Mouse (Mus musculus) gonadal fat pad, adult 2 months (tissue): ENCODE data around the gene Kazn. TPM values are rescaled to one million over a fixed set of nuclear protein-coding genes. Genes with fewer than 3 reads are reported as not detected.

Experiments used
- DNase-seq: peaks from one replicate; pipeline ENCODE4 v3.0.0-alpha.2; 2012; ENCODE audit warnings: low read depth
- polyA plus RNA-seq: library from polyadenylated mRNA; depleted of rRNA; stranded (reverse); fragments of >200 nt; gene quantifications from 2 replicates; pipeline ENCODE4 v1.2.3, GENCODE M21; 2012

Kazn gene
- polyA plus RNA-seq, 1 experiment = 28.0 TPM

DNA sequence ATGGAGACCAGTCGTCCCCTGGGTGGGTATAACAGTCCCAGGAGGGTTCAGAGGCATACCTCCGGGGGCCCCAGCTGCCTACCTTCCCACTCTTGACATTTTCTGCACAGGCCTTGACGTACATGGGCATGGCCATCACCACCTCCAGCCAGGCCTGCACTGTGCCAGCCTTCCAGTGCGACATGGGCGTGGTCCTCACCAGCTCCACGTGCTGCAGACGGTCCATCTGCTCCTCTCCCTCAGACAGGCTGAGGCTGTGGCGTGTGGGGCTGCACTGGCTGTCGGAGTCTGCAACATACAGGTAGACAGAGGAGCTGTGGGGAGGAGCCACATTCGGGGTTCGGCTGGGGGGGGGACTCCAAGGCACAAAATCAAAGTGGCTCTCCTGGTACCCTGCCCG lies 121.2 kb downstream of the Kazn start:
- DNase-seq = no peak

DNA sequence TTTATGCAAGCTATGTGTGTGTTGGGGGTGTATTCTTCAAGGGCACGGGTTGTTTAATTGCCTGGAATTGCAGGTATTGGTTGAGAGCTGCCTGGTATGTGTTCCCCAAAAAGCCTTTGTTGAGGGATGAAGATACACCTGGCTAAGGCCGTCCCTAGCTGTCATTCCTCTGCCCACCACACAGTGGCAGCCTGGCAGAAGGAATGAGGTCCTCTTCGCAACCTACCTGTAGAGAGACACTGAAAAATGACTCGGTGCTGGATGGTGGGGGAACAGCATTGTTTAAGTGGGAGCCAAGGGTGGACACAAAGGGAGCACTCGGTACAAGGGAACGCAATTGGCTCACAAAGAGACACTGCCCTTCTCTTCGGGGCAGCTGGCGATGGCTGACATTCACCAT lies 125.9 kb downstream of the Kazn start:
- no peak for DNase-seq

DNA sequence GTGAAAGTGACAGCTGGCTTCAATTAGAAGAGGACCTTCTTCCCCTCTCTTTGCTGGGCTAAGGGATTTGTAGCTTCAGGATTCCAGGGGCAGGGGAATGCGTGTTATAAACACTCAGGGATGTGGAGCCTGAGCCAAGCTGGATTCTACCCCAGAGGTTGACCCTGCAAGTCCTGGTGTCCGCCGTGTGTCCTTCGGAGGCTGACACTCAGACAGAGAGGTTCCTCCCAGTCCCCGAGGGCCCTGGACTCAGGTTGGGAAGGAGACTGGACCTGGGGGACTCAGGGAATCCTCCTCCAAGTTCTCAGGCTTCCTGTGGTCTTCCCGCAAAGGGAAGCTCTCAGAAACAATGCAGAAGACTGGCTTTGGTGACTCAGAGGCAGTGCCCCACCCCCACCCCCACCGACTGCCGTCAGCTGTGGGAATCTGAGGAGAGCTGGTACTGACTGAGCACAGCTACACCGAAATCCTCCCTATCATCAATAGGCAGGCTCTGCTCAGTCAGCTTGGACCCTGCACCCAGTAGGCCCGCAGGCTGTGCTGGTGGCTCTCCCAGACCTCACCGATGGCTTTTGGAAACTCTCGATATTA lies 136.0 kb downstream of the Kazn start:
- DNase-seq = no peak

DNA sequence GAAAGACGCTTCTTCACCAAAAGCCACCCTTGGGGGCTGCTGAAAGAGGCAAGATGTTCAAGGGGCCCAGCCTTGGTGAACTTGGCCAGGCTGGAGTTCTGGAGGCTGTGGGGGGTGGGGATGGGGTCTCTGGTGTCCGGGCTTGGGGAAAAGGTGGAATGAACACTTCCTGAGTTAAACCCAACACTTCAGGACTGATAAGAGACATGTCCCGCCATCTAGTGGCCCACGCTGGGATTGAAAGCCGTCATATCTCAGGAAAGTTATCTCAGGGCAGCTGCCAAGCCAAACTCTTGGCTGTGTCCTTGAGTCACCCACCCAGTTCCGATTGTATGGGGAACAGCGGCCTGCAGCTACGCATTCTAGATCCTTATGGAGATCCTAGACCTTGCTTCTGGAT lies 140.9 kb downstream of the Kazn start:
- no peak for DNase-seq

DNA sequence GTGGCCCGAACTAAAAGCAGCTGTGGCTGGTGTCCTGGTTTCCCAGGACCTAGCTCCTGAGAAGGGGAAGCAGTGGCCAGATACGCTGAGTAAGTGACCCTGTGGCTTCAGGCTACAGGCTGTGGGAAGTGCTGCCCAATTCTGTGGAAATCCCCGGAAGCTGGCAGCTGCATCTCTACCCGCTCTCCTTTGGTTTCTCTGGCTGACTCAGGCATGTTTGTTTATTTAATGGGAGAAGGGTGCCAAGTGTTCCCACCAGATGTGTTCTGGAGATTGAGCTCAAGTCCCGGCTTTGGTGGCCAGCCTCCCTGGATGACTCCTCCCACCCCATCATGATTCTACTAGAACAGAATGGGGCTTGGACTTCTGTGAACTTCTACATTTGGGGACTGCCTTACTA lies 141.3 kb downstream of the Kazn start:
- DNase-seq = no peak

DNA sequence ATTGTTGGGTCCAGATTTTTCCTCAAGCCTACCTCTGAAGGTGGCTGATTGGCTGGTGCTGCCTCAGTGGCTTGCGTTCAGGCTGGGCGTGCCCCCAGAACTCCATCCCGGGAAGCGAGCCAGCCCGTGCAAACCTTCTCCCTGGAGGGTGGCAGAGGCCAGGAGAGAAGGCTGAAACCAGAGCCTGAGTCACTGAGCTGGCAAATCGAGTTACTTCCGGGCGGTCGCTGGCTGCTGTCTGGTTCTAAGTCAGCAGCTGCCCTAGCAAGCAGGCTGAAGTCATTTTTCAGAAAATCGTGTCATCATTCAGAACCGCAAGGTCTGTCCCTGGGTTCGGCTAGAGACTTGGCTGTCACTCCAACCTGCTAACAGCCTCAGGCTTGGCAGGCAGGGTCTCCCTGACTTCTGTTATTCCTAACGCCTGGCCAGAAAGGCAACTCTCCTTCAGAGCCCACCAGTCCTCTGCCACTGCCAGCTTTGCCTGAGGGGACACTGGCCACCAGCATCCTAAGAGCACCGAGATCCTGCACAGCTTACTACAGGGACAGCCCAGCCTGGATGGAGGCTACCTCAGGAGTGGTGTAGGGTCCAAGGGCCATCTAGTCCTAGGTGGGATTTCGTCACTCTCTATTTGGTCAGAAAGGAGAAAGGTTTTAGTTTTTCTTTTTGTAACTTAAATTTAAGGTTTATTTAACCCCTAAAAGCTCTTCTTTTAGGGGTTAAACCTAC lies 143.5 kb downstream of the Kazn start:
- no peak for DNase-seq

DNA sequence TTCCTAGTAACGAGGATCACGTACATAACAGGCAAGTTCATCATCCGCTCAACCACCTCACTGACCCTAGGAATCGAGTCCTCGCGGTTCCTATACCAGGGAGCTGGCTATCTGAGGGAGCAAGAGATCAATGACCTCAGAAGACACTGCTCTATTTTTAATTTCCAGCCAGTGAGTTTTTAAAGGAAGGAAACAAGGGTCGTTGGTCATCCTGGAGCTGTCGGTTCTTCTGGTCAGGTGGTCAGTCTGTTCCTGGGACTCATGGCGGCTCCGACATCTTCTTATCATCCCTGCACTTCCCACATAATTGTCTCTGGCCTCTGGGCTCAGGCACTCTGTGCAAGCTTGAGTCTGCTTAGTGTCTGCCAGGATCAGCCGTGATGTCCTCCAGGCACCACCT lies 144.8 kb downstream of the Kazn start:
- DNase-seq = no peak

DNA sequence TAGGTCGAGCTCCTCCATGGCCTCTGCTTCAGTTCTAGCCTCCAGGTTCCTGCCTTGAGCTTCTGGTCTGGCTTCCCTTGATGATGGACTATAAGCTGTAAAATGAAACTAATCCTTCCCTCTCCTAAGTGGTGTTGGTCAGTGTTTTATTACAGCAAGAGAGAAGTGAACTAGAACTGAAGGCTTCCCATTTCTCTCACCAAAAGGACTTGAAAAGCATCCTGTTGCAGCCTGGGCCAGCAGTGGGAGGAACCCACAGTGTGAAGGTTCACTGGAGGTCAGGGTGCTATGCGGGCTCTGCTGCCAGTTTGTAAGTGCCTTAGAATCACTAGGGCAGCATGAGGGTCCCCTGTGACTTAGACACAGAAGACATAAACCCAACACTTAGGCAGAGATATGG lies 148.1 kb downstream of the Kazn start:
- DNase-seq = no peak

DNA sequence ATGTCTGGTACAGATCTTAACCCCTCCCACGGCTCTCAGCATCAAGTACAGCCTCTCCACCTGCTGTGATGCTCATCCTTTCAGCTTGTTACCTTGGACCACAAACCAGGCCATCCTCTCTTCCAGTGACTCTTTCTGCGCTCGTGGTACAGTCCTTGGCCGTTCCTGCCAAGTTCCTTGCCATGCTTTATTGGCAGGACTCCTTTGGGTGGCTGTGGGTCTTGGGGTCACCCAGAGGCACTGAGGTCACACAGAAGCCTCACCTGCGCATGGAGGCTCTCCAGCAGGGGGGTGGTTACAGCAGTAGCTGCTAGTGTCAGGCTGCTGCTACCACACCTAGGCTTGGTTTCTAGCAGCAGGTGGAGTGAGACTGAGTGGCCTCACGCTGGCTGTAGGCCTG lies 149.2 kb downstream of the Kazn start:
- no peak for DNase-seq

DNA sequence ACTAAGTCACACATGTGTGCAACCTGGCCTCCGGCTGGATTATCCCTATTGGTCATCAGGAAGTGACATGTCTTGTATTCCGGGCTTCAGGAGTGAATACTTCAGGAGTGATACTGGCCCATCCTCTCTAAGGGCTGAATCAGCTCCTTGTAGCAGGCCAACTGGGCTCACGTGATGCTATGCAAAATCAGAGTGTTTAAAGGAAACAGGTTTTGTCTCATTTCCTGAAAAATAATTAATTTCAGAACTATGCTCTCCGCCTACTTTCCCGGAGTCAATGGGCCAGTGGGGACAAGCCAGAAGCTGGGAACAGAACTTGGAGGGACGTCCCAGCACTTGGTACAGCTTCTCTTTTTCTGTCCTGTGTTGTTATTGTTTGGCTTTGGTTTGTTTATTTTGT lies 150.4 kb downstream of the Kazn start:
- no peak for DNase-seq

DNA sequence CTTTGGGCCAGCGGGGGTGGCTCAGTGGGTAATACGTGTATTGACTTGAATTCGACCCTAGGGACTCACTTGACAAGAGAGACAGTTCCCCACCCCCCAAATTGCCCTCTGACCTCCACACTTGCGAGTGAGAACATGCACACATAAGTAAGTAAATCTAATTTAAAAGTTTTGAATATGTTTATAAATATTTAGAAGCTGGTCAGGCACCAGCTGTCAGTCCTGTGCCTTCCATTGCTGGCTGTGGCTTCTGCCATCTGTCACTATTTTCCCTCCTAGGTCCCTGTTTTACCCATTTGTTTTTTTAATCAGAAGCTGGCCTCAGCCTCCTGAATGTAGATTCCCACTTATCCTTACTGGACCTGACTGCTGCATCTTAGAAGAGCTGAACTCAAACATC lies 150.8 kb downstream of the Kazn start:
- DNase-seq = no peak

DNA sequence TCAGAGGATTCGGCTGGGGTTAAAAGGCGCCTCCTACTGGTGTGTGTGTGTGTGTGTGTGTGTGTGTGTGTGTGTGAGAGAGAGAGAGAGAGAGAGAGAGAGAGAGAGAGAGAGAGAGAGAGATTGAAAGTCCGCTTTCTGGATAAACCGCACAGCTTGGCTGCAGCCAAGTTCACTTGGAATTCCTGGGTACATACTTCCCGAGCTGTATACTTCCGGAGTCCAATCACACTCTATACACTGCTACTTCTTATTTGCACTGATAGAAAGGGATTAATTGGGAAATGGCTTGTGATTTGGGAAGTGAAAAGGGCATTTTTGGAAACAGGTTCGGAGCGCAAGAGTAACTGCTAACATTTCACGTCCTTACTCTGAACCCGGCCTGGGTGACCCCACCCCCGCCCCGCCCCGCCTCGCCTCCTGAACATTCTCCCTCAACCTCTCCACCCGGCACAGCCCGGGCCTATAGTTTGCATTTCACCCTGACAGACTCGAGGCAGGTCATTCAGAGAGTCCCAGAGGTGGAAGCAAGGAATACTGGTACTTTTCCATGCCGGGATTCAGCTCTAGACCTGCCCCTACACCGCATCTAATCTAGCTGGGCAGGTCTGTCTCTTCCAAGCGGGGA lies 154.2 kb downstream of the Kazn start:
- no peak for DNase-seq

DNA sequence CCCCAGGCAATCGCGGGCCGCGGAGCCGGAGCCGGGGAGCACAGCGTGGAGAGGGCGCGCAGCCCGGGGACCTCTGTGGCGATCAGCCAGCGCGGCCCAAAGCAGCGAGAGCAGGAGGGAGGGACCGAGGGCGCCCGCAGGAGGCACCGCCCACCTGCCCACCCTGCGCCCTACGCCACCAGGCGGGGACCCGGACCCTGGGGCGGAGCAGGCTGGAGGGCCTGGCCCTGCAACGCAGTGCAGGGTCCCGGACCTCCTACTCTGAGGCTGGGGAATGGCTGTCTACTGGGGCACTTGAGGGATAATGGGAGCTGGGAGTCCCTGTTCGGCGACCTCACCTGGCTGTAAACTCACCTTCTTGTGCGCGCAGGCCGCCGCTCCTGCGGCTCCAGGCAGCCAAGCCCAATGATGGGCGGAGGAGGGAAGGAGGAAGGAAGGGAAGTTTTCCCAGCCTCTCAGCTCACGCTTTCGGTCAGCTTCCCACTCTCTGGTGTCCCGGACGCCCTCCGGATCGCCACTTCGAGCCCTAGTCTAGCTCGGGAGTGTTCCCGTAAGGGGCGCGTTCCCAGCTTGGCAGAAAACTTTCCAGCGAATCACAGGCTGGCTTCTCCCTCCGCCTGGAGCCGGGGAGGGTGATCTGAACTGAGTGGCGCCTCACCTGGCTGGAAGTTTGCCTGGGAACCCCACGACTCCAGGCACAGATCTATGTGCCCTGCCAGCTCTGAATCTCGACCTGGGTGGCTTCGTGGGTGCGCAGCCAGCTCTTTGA lies 154.9 kb downstream of the Kazn start, which contains the start of gene Tmem51:
TSS of gene Tmem51 (minus strand) at position 174 of the 769 bp plus-strand sequence.
- DNase-seq = no peak

DNA sequence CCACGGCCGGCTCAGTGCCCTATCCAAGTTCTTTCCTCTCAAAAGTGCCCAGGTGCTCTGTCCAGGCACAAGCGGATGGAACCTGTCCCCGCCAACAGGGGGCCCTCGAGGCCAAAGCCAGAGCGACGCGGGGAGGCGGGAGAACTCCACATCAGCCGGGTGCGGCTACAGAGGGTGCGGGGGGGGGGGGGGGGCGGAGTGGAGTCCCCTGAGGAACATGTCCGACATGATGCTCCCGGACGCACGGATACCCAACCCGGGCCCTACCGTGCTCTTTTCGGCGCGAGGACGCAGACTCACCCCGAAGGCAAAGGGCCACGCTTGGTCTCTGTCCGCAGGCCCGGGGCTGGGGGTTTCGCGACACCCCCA lies 155.5 kb downstream of the Kazn start:
- no peak for DNase-seq

DNA sequence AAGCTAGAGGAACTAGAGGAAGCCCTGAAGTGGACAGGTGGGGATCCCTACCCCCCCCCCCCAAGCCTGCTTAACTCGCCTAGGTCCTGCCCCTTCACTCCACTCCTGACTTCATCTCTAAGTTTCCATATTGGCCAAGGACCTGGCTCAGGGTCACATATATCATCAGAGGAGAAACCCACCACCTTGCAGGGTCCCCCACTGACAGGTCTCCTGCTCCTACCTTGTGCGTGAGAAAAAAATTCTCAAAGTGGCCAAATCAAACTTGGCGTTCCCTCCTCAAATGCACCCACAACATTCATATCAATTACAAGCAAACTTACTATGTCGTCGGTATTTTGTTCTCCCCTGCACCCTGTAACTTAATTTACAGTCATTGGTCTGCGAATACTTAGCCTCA lies 156.0 kb downstream of the Kazn start:
- no peak for DNase-seq

DNA sequence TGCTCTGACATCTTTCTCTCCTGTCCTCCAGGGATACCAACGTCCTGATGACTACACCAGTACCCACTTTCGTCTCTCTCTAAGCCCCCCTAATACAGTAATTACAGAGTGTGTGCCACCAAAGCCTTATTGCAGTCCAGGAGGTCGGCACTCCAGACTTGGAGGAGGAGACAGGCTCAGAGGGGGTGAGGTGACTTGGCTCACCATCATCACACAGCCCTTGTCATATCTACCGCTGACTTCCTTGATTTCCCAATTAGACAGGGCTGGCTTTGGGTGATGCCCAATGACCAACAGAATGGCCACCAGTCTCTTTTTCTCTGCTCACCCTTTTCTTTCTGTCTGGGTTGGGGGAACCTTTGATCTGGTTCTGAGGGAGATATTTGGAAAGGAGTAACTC lies 156.5 kb downstream of the Kazn start:
- DNase-seq = no peak

DNA sequence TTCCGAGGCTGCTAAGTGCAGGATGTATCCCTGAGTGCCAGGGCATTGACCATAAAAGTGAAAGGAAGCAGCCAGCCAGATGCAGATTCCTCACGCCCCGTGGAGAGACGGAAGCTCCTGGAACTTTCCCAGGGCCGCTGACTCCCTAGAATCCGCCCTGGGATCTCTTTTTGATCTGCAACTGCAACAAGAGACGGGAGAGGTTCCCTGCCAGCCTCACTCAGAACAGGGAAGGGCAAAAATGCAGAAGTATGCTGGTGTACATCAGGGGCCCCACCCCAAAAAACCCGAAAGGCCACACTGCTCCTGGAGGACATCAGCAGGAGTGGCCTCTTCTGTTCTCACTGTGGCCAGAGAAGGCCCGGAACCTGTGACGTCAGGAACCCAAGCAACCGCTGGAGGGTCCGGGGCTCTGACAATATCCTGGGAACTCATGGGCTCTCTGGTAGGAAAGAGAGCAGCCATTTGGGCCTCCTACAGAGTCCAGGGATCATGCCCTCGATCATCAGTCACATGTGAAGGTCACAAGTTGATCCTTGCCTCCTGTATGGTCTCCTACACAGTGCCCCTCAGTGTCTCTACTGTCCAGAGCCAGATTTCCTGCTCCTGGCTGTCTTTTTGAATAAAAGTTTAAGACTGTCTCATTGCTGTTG lies 157.4 kb downstream of the Kazn start:
- DNase-seq = no peak

DNA sequence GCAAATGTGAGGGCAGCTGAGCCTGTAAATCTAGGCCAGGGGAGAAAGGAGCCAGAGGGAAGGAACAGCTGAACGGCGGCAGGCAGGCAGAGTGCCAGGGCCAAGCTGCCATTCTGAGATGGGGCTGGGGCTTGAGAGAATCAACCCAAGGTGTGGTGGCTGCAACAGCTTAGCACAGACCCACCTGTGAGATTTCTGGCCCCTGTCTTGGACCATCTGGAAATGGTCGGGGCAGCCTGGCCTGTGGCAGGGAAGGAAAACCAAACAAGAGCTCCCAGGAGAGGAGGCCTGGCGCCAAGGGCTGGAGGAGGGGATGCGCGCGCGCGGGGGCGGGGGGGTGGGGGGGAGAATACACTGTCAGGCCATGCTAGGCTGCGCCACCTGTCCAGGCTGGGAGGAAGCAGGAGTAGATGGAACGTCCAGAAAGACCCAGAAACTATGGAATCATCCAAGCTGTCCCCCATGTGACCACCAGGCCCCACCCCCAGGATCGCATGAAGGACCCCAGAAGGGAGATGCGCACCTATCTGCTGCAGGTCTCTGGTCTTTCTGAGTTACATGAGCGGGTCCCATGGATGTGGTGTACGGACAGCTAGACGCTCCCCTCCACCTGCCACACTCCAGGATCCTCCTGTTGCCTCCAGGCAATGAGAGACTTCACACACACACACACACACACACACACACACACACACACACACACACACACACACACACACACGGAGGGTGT lies 158.1 kb downstream of the Kazn start:
- DNase-seq = no peak

DNA sequence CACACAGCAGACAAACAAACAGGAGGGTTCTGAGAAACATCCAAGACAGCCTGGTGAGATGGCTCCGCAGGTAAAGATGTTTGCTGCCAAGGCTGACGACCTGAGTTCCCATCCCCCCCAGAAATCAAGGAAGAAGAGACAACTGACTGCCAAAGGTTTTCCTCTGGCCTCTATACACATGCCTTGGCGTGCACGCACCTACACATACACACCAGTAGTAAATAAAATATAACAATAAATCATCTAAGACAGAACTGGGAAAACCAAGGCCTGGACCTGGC lies 158.8 kb downstream of the Kazn start:
- no peak for DNase-seq

DNA sequence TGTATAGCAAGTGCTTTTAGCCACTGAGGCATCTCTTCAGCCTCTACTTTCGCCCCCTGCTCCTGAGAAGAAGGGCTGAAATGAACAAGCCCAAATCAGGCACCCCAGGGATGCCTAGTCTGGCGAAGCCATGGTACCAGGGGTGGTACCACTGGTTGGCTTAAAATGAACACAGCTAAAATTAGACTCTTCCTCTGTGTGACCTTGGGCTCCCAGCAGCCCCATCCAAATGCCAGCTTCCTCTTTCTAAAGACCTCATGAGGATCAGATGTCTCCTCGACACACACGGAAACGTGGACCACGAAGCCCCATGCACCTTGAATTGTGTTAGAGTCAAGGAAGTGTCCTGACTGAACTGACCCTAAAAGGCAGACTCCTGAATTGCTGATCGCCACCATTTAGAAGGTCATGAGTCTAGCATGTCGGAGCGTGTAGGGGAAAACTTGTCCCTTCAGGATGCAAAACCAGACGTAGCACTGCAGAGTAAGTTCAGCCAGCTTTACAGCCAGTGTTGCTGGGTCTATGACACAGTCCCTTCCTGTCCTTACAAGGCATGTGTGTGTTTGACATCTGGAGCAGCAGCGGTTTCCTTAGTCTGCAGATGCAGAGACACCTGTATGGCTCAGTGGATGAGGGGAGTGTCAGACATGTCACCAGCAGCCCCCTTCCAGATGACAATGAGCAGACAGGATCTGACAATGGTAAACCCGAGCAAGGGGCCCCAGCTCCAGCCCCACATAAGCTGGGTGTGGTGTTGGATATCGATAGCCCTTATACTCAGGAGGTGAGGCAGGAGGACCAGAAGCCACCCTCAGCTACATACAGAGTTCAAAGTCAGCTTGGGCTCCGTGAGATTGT lies 159.3 kb downstream of the Kazn start:
- DNase-seq = no peak
